Mouse (Mus musculus) C2C12 (cell line): ENCODE data around the gene Yif1b. TPM values are rescaled to one million over a fixed set of nuclear protein-coding genes. Genes with fewer than 3 reads are reported as not detected.
A peak's percentile ranks its signal among the peaks of the same experiment; 100 is the strongest.
"Not testable (repeated sequence)": the region's sequence is repeated elsewhere in the genome, so short reads cannot be mapped to it uniquely, and the experiment has no call there.

Experiments
- H3K27me3 ChIP-seq: one replicate; pipeline ENCODE4 v1.6.1; 2011; ENCODE audit not compliant: control insufficient read depth, insufficient read depth, insufficient read length
- H3K36me3 ChIP-seq: one replicate; pipeline ENCODE4 v1.6.1; 2011; ENCODE audit not compliant: control insufficient read depth, insufficient read depth
- H3K4me3 ChIP-seq: one replicate; pipeline ENCODE4 v1.5.1; 2011; ENCODE audit warnings: mild to moderate bottlenecking, control low read depth; ENCODE audit not compliant: poor library complexity, insufficient read depth, severe bottlenecking
- H3K79me2 ChIP-seq: one replicate; pipeline ENCODE4 v1.6.1; 2011; ENCODE audit not compliant: control insufficient read depth, insufficient read depth
- H3K79me3 ChIP-seq: one replicate; pipeline ENCODE4 v1.6.1; 2011; ENCODE audit warnings: low read depth, control low read depth
- H3ac ChIP-seq: one replicate; pipeline ENCODE3; 2011; ENCODE audit warnings: low read depth; ENCODE audit not compliant: control insufficient read depth, insufficient read length
- CEBPB ChIP-seq: IDR thresholded peaks from one replicate; pipeline ENCODE4 v1.6.1; 2011; ENCODE audit warnings: low read depth, mild to moderate bottlenecking, control low read depth, moderate library complexity
- CTCF ChIP-seq: IDR thresholded peaks from one replicate; pipeline ENCODE4 v1.5.1; 2011; ENCODE audit not compliant: control insufficient read depth, insufficient read depth, insufficient read length
- FOSL1 ChIP-seq: IDR thresholded peaks from one replicate; pipeline ENCODE4 v1.8.0; 2011; ENCODE audit warnings: mild to moderate bottlenecking, low read length; ENCODE audit not compliant: poor library complexity, insufficient read depth, severe bottlenecking
- MAX ChIP-seq: IDR thresholded peaks from one replicate; pipeline ENCODE4 v1.6.1; 2011; ENCODE audit warnings: mild to moderate bottlenecking, control low read depth
- MYOD1 ChIP-seq: IDR thresholded peaks from one replicate; pipeline ENCODE4 v1.6.1; 2011; ENCODE audit warnings: low read depth; ENCODE audit not compliant: control insufficient read depth, insufficient read length
- MYOG ChIP-seq: IDR thresholded peaks from one replicate; pipeline ENCODE4 v1.6.1; 2011; ENCODE audit not compliant: control insufficient read depth, insufficient read length; ENCODE audit errors: extremely low read depth
- USF1 ChIP-seq: IDR thresholded peaks from one replicate; pipeline ENCODE4 v1.6.1; 2011; ENCODE audit warnings: low read depth, mild to moderate bottlenecking, control low read depth, moderate library complexity
- long read RNA-seq, 2 experiments: library from polyadenylated mRNA; unstranded; transcript quantifications; one replicate each; pipeline ENCODE4 v2.0.0; 2019 to 2020
- polyA plus RNA-seq: library from polyadenylated mRNA; unstranded; fragments of >200 nt; fragmentation: generic; extraction: Trizol; gene quantifications from one replicate; pipeline ENCODE4 v1.2.1, GENCODE M21; 2012; ENCODE audit warnings: missing spikeins

Yif1b gene
- 140 TPM for polyA plus RNA-seq
- long read RNA-seq, experiment 1, transcript Yif1b-203 (8 exons, 1,126 nt): major isoform, 36 of 122 reads
- long read RNA-seq, experiment 1, transcript Yif1b-201 (8 exons, 1,111 nt): minor isoform, 16 of 122 reads
- long read RNA-seq, experiment 1, partial matches to known transcripts: 11 of 122 reads
- long read RNA-seq, experiment 1, other reads (novel, unspliced or antisense): 54 of 122 reads
- long read RNA-seq, experiment 2, transcript Yif1b-201 (8 exons, 1,111 nt): minor isoform, 21 of 96 reads
- long read RNA-seq, experiment 2, transcript Yif1b-203 (8 exons, 1,126 nt): major isoform, 28 of 96 reads
- long read RNA-seq, experiment 2, partial matches to known transcripts: 1 of 96 reads
- long read RNA-seq, experiment 2, other reads (novel, unspliced or antisense): 45 of 96 reads

GRCm38 (mm10) chr7:29238019-29238967 lies at the start of gene Yif1b:
Gene Yif1b (plus strand): TSS chr7:29238329.
- H3ac ChIP-seq: peak within 1 kb of the TSS; percentile 72
- TF ChIP-seq MYOG: no peak
- TF ChIP-seq CTCF: no peak
- no peak for TF ChIP-seq FOSL1
- TF ChIP-seq CEBPB: no peak
- TF ChIP-seq MYOD1: no peak
- TF ChIP-seq USF1: no peak
- TF ChIP-seq MAX: no peak
- no peaks in the 10 kb centered on the region for H3K27me3 ChIP-seq

GRCm38 (mm10) chr7:29194230-29194629 lies 43.9 kb upstream of the Yif1b start:
- H3K4me3 ChIP-seq, H3K36me3 ChIP-seq, H3K27me3 ChIP-seq, H3K79me3 ChIP-seq, H3ac ChIP-seq, H3K79me2 ChIP-seq: not testable (repeated sequence)

More at GRCm38 (mm10) chr7:29238019-29238967, at the start of gene Yif1b:
- peaks cover 12% of the 10 kb centered on the region for H3K79me2 ChIP-seq
- peak within 1 kb of the TSS; percentile 45 for H3K4me3 ChIP-seq
- H3K79me3 ChIP-seq: peaks cover 4% of the 10 kb centered on the region
- no peaks in the 10 kb centered on the region for H3K36me3 ChIP-seq

GRCm38 (mm10) chr7:29202577-29202976 lies 35.6 kb upstream of the Yif1b start:
- no peak for TF ChIP-seq CTCF
- no peak for TF ChIP-seq FOSL1
- no peak for TF ChIP-seq CEBPB
- Histone ChIP-seq H3K36me3 (no peaks in the 10 kb centered on the region), H3K4me3 (no peak overlapping the region), H3ac (no peak overlapping the region), H3K79me3 (no peaks in the 10 kb centered on the region), H3K27me3 (peaks cover 3% of the 10 kb centered on the region), H3K79me2 (no peaks in the 10 kb centered on the region)

GRCm38 (mm10) chr7:29211013-29211412 lies 27.1 kb upstream of the Yif1b start:
- H3ac ChIP-seq, H3K79me3 ChIP-seq, H3K27me3 ChIP-seq, H3K36me3 ChIP-seq, H3K4me3 ChIP-seq, H3K79me2 ChIP-seq: not testable (repeated sequence)

GRCm38 (mm10) chr7:29211415-29212198 lies 26.5 kb upstream of the Yif1b start:
- no peak for TF ChIP-seq CTCF
- TF ChIP-seq MAX: no peak
- TF ChIP-seq MYOG: no peak
- no peak for TF ChIP-seq MYOD1
- TF ChIP-seq USF1: no peak
- TF ChIP-seq CEBPB: no peak
- Histone ChIP-seq H3K27me3 (no peaks in the 10 kb centered on the region), H3K79me2 (no peaks in the 10 kb centered on the region), H3K36me3 (no peaks in the 10 kb centered on the region), H3K4me3 (no peak overlapping the region), H3K79me3 (no peaks in the 10 kb centered on the region), H3ac (peak overlapping the region; percentile 14)
